Mouse (Mus musculus) embryonic facial prominence, embryonic 15.5 days (tissue): ENCODE data around the gene Lims1. TPM values are rescaled to one million over a fixed set of nuclear protein-coding genes. Genes with fewer than 3 reads are reported as not detected.

Experiments
- ATAC-seq: fragments of 200-750 bp; cut with Nextera tagmentation; 2 replicates; pipeline ENCODE4 v1.8.0; 2017; ENCODE audit warnings: low read depth, moderate TSS enrichment; ENCODE audit not compliant: insufficient number of reproducible peaks, low FRiP score, low TSS enrichment
- H3K27ac ChIP-seq: fragments of 300-500 bp; sonication (generic); replicated peaks from 2 replicates; pipeline ENCODE4 v1.5.1; 2015; ENCODE audit warnings: mild to moderate bottlenecking, inconsistent platforms
- H3K27me3 ChIP-seq: fragments of 300-500 bp; sonication (generic); 2 replicates; pipeline ENCODE4 v1.6.1; 2015; ENCODE audit warnings: inconsistent platforms
- H3K36me3 ChIP-seq: fragments of 300-500 bp; sonication (generic); 2 replicates; pipeline ENCODE4 v1.6.1; 2015; ENCODE audit warnings: mild to moderate bottlenecking, inconsistent platforms
- H3K4me1 ChIP-seq: fragments of 300-500 bp; sonication (generic); 2 replicates; pipeline ENCODE4 v1.6.1; 2015; ENCODE audit warnings: inconsistent platforms
- H3K4me2 ChIP-seq: fragments of 300-500 bp; sonication (generic); replicated peaks from 2 replicates; pipeline ENCODE4 v1.6.1; 2015; ENCODE audit warnings: mild to moderate bottlenecking, inconsistent platforms
- H3K4me3 ChIP-seq: fragments of 300-500 bp; sonication (generic); replicated peaks from 2 replicates; pipeline ENCODE4 v1.5.1; 2015; ENCODE audit warnings: mild to moderate bottlenecking, inconsistent platforms
- H3K9ac ChIP-seq: fragments of 300-500 bp; sonication (generic); 2 replicates; pipeline ENCODE4 v1.6.1; 2015; ENCODE audit warnings: inconsistent platforms
- H3K9me3 ChIP-seq: fragments of 300-500 bp; sonication (generic); replicated peaks from 2 replicates; pipeline ENCODE4 v1.6.1; 2016; ENCODE audit warnings: inconsistent platforms
- WGBS: fragments of 180-500 bp; shearing (Covaris S2); methylation state at CpG from one replicate; pipeline ENCODE4 v1.1.7; 2015; 5-methylcytosine and 5-hydroxymethylcytosine counted together
- polyA plus RNA-seq: library from polyadenylated mRNA; unstranded; fragments of >200 nt; fragmentation: Nextera tagmentation; extraction: Ambion mirVana; gene quantifications from 2 replicates; pipeline ENCODE4 v1.2.1, GENCODE M21; 2015

Gene Lims1
- polyA plus RNA-seq, 1 experiment from 2014 or later: 124 TPM

- Histone ChIP-seq H3K27me3 (no peaks in the 10 kb centered on the region), H3K9ac (no peak overlapping the region), H3K9me3 (no peaks in the 10 kb centered on the region), H3K4me3 (no peak overlapping the region), H3K27ac (no peak overlapping the region), H3K4me1 (peaks cover 11% of the 10 kb centered on the region), H3K36me3 (no peaks in the 10 kb centered on the region), H3K4me2 (no peak overlapping the region)
- no peak for ATAC-seq
Measured at GRCm38 (mm10) chr10:58370143-58370542, 46.9 kb downstream of the Lims1 start.

GRCm38 (mm10) chr10:58370559-58370958, 47.3 kb downstream of the Lims1 start:
- no peaks in the 10 kb centered on the region for H3K27me3 ChIP-seq
- H3K4me3 ChIP-seq: no peak overlapping the region
- H3K9ac ChIP-seq: no peak overlapping the region
- H3K4me2 ChIP-seq: no peak overlapping the region
- no peak for ATAC-seq
- H3K27ac ChIP-seq: no peak overlapping the region
- H3K9me3 ChIP-seq: no peaks in the 10 kb centered on the region
- H3K36me3 ChIP-seq: no peaks in the 10 kb centered on the region
- H3K4me1 ChIP-seq: peaks cover 11% of the 10 kb centered on the region

- Histone ChIP-seq H3K9me3 (no peaks in the 10 kb centered on the region), H3K4me1 (peaks cover 11% of the 10 kb centered on the region), H3K36me3 (no peaks in the 10 kb centered on the region), H3K4me2 (no peak overlapping the region; the same call in 1 of the 2 replicates), H3K27ac (peak overlapping the region; percentile 22; the same call in 1 of the 2 replicates), H3K9ac (no peak overlapping the region), H3K27me3 (no peaks in the 10 kb centered on the region), H3K4me3 (no peak overlapping the region)
- ATAC-seq: no peak
- WGBS: 24% methylated on average over 14 of the region's 14 CpGs
Measured at GRCm38 (mm10) chr10:58371279-58371842, 48.1 kb downstream of the Lims1 start.

- H3K27ac ChIP-seq: no peak overlapping the region
- no peak overlapping the region for H3K9ac ChIP-seq
- no peaks in the 10 kb centered on the region for H3K9me3 ChIP-seq
- no peaks in the 10 kb centered on the region for H3K27me3 ChIP-seq
- H3K36me3 ChIP-seq: no peaks in the 10 kb centered on the region
- no peak overlapping the region for H3K4me3 ChIP-seq
- peaks cover 11% of the 10 kb centered on the region for H3K4me1 ChIP-seq
- ATAC-seq: no peak
- no peak overlapping the region for H3K4me2 ChIP-seq
- WGBS: 64% methylated on average over 6 of the region's 6 CpGs
Measured at GRCm38 (mm10) chr10:58372430-58373030, 49.3 kb downstream of the Lims1 start.

- Histone ChIP-seq H3K9ac (no peak overlapping the region), H3K27me3 (no peaks in the 10 kb centered on the region), H3K4me3 (no peak overlapping the region), H3K4me1 (peaks cover 11% of the 10 kb centered on the region), H3K36me3 (no peaks in the 10 kb centered on the region), H3K4me2 (no peak overlapping the region), H3K9me3 (no peaks in the 10 kb centered on the region), H3K27ac (no peak overlapping the region)
- no peak for ATAC-seq
Measured at GRCm38 (mm10) chr10:58373829-58374228, 50.6 kb downstream of the Lims1 start.

- no peak for ATAC-seq
- Histone ChIP-seq H3K4me2 (no peak overlapping the region), H3K36me3 (no peaks in the 10 kb centered on the region), H3K27ac (no peak overlapping the region), H3K4me1 (peaks cover 5% of the 10 kb centered on the region), H3K9ac (no peak overlapping the region), H3K27me3 (no peaks in the 10 kb centered on the region), H3K4me3 (no peak overlapping the region), H3K9me3 (no peaks in the 10 kb centered on the region)
- 37% methylated on average over 4 of the region's 4 CpGs for WGBS
Measured at GRCm38 (mm10) chr10:58377592-58378197, 54.4 kb downstream of the Lims1 start.

- no peaks in the 10 kb centered on the region for H3K36me3 ChIP-seq
- WGBS: 56% methylated on average over 1 of the region's 1 CpGs
Measured at GRCm38 (mm10) chr10:58378380-58378779, 55.1 kb downstream of the Lims1 start.

GRCm38 (mm10) chr10:58379699-58380098, 56.4 kb downstream of the Lims1 start:
- WGBS: 95% methylated on average over 1 of the region's 1 CpGs
- H3K9ac ChIP-seq: no peak overlapping the region
- no peaks in the 10 kb centered on the region for H3K9me3 ChIP-seq
- no peak for ATAC-seq
- peaks cover 9% of the 10 kb centered on the region for H3K4me1 ChIP-seq
- H3K36me3 ChIP-seq: no peaks in the 10 kb centered on the region
- H3K4me2 ChIP-seq: no peak overlapping the region
- no peak overlapping the region for H3K4me3 ChIP-seq
- H3K27me3 ChIP-seq: no peaks in the 10 kb centered on the region
- no peak overlapping the region for H3K27ac ChIP-seq

More at GRCm38 (mm10) chr10:58378380-58378779, 55.1 kb downstream of the Lims1 start:
- H3K9ac ChIP-seq: no peak overlapping the region
- no peak overlapping the region for H3K27ac ChIP-seq
- peaks cover 9% of the 10 kb centered on the region for H3K4me1 ChIP-seq
- no peak overlapping the region for H3K4me3 ChIP-seq
- no peaks in the 10 kb centered on the region for H3K27me3 ChIP-seq
- ATAC-seq: no peak
- H3K9me3 ChIP-seq: no peaks in the 10 kb centered on the region
- H3K4me2 ChIP-seq: no peak overlapping the region

- Histone ChIP-seq H3K4me2 (no peak overlapping the region), H3K27ac (no peak overlapping the region), H3K27me3 (no peaks in the 10 kb centered on the region), H3K4me3 (no peak overlapping the region), H3K4me1 (peaks cover 9% of the 10 kb centered on the region), H3K9me3 (no peaks in the 10 kb centered on the region), H3K36me3 (no peaks in the 10 kb centered on the region), H3K9ac (no peak overlapping the region)
- no peak for ATAC-seq
- 81% methylated on average over 1 of the region's 1 CpGs for WGBS
Measured at GRCm38 (mm10) chr10:58381904-58382303, 58.6 kb downstream of the Lims1 start.

GRCm38 (mm10) chr10:58382621-58383101, 59.4 kb downstream of the Lims1 start:
- H3K27ac ChIP-seq: peak overlapping the region; percentile 67
- no peaks in the 10 kb centered on the region for H3K27me3 ChIP-seq
- no peak overlapping the region for H3K9ac ChIP-seq
- H3K36me3 ChIP-seq: no peaks in the 10 kb centered on the region
- peaks cover 9% of the 10 kb centered on the region for H3K4me1 ChIP-seq
- WGBS: 24% methylated on average over 3 of the region's 3 CpGs
- H3K4me3 ChIP-seq: no peak overlapping the region
- no peak for ATAC-seq
- H3K9me3 ChIP-seq: no peaks in the 10 kb centered on the region
- H3K4me2 ChIP-seq: no peak overlapping the region

GRCm38 (mm10) chr10:58383282-58383681, 60.0 kb downstream of the Lims1 start:
- no peak for ATAC-seq
- H3K4me3 ChIP-seq: no peak overlapping the region
- H3K27me3 ChIP-seq: no peaks in the 10 kb centered on the region
- H3K27ac ChIP-seq: peak overlapping the region; percentile 67
- H3K9me3 ChIP-seq: no peaks in the 10 kb centered on the region
- H3K4me2 ChIP-seq: no peak overlapping the region
- H3K4me1 ChIP-seq: peaks cover 9% of the 10 kb centered on the region
- no peak overlapping the region for H3K9ac ChIP-seq
- H3K36me3 ChIP-seq: no peaks in the 10 kb centered on the region
- 36% methylated on average over 3 of the region's 3 CpGs for WGBS
